Mouse (Mus musculus): Measurements from ENCODE around the gene 1700022I11Rik.

DNA sequence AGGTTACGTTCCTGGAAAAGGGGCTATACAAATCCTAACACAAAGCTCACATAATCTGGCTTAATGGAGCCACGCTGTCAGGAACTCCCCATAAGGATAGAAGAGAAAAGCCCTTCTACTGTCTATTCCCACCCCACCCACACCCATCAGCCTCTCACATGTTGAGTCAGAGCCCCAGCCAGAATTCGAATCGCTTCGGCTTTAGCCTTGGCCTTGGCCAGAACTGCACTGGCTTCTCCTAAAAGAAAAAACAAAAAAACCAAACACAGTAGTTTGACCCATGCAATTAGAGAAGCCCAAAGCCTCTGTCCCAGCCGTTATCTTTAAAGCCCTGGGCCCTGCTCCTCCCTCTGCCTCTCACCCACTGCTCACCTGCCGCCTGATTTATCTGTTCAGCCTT, 59.7 kb downstream of the 1700022I11Rik start:
- TF ChIP-seq POLR2A (IDR thresholded peaks at IDR 0.05; ENCODE audit: low read depth, low read length) (no peak), CTCF (conservative IDR thresholded peaks at IDR 0.05; ENCODE audit: insufficient read depth, insufficient read length, low read depth, low read length) (no peak)
